Mouse (Mus musculus): Measurements from ENCODE around the gene Fzd1.

DNA sequence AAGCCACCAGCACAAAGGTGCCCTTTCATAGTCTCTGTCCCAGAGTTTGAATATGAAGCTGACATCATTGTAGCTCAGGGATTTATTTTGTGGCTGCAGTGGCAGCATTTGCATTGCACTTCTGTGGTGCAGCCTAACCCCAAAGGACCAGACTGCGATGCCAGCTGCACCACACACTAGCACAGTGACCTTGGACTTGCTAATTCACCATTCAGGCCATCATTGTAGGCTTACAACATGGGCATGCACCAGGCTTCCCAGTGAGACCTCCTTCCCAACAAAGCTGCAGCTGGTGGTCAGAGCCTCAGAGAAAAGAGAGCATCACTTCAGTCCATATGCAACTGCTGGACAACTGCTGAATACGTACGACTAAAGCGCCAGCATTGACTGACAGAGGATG, 32.4 kb upstream of the Fzd1 start:
- no peak for TF ChIP-seq CTCF (IDR thresholded peaks at IDR 0.05; ENCODE audit: low read depth)
- TF ChIP-seq EP300 (IDR thresholded peaks at IDR 0.05; ENCODE audit: low read depth): no peak

Data from heart, postnatal 0 days (tissue).